Mouse (Mus musculus): Measurements from ENCODE around the gene Tbc1d10b. TPM values are rescaled to one million over a fixed set of nuclear protein-coding genes. Genes with fewer than 3 reads are reported as not detected.
A peak's percentile ranks its signal among the peaks of the same experiment; 100 is the strongest.

The Tbc1d10b gene
- total and polyA plus RNA-seq, 3 experiments = 18.2 to 28.0 (median 25.6) TPM

- no peak overlapping the region for H3K4me3 ChIP-seq (replicated peaks in 1 of 3; ENCODE audit: low read depth in 2 of 3, low read length in 2 of 3, poor library complexity in 1 of 3)
- no peak overlapping the region for H3K9ac ChIP-seq (ENCODE audit: insufficient read depth, low read depth)
- H3K27me3 ChIP-seq (replicated peaks) = no peaks in the 10 kb centered on the region
- peaks cover 18% of the 10 kb centered on the region for H3K79me2 ChIP-seq (replicated peaks; ENCODE audit: control insufficient read depth, extremely low read depth, insufficient read depth, poor library complexity, severe bottlenecking)
- TF ChIP-seq ZC3H11A (IDR thresholded peaks at IDR 0.05; ENCODE audit: low read depth, low read length) (no peak), JUND (conservative IDR thresholded peaks at IDR 0.05; ENCODE audit: low read depth, low read length) (no peak), MAZ (IDR thresholded peaks at IDR 0.05; ENCODE audit: low read depth, low read length) (no peak), IRF4 (IDR thresholded peaks at IDR 0.05; ENCODE audit: low read depth, low read length) (0 out of 2 replicates have a peak, but pooled peaks have one; percentile 12), MEF2A (IDR thresholded peaks at IDR 0.05; ENCODE audit: borderline replicate concordance, low read depth, low read length) (no peak), RAD21 (IDR thresholded peaks at IDR 0.05; ENCODE audit: low read depth, low read length) (peak; percentile 37), POLR2AphosphoS2 (IDR thresholded peaks at IDR 0.05; ENCODE audit: low read depth, low read length) (no peak; the same call in 1 of the 2 replicates), MAFK (IDR thresholded peaks at IDR 0.05; ENCODE audit: insufficient replicate concordance, low read length) (no peak), GABPA (IDR thresholded peaks at IDR 0.05; ENCODE audit: insufficient replicate concordance, low read depth, low read length) (no peak), NRF1 (IDR thresholded peaks at IDR 0.05; ENCODE audit: low read depth, low read length) (no peak), MAX (IDR thresholded peaks at IDR 0.05; ENCODE audit: low read length) (no peak), HCFC1 (IDR thresholded peaks at IDR 0.05; ENCODE audit: low read depth, low read length) (no peak), TBP (conservative IDR thresholded peaks at IDR 0.05; ENCODE audit: low read depth, low read length) (no peak), EP300 (IDR thresholded peaks at IDR 0.05; ENCODE audit: low read length) (no peak), MXI1 (IDR thresholded peaks at IDR 0.05; ENCODE audit: low read depth, low read length) (no peak), RCOR1 (conservative IDR thresholded peaks at IDR 0.05; ENCODE audit: low read depth, low read length) (no peak), ELF1 (IDR thresholded peaks at IDR 0.05; ENCODE audit: low read depth, low read length) (0 out of 2 replicates have a peak, but pooled peaks have one; percentile 24), PAX5 (IDR thresholded peaks at IDR 0.05; ENCODE audit: low read length) (no peak), UBTF (IDR thresholded peaks at IDR 0.05; ENCODE audit: low read depth, low read length) (no peak), BHLHE40 (IDR thresholded peaks at IDR 0.05; ENCODE audit: low read depth, low read length) (no peak), CTCF (conservative IDR thresholded peaks at IDR 0.05 in 1 of 2, IDR thresholded peaks at IDR 0.05 in 1 of 2; ENCODE audit: low read depth in 2 of 2, low read length in 2 of 2) (peak; percentile 64 to 74), SMC3 (IDR thresholded peaks at IDR 0.05; ENCODE audit: low read depth, low read length) (peak; percentile 50), E2F4 (IDR thresholded peaks at IDR 0.05; ENCODE audit: insufficient replicate concordance, low read depth, low read length) (no peak), ZMIZ1 (IDR thresholded peaks at IDR 0.05; ENCODE audit: low read depth, low read length) (no peak), ETS1 (conservative IDR thresholded peaks at IDR 0.05; ENCODE audit: low read depth, low read length) (no peak), POLR2A (IDR thresholded peaks at IDR 0.05; ENCODE audit: low read depth, low read length) (no peak), CHD1 (IDR thresholded peaks at IDR 0.05; ENCODE audit: low read depth, low read length) (no peak), ZKSCAN1 (IDR thresholded peaks at IDR 0.05; ENCODE audit: borderline replicate concordance, low read depth, low read length) (no peak), USF1 (IDR thresholded peaks at IDR 0.05; ENCODE audit: low read depth, low read length) (no peak)
- H3K9me3 ChIP-seq (replicated peaks; ENCODE audit: low read length) = no peaks in the 10 kb centered on the region
- peak; percentile 65 for DNase-seq (ENCODE audit: extremely low read depth)
- dilution Hi-C loops (cut with MboI; ENCODE audit: extremely low pct_ligation_motif_present, extremely low pct_unique_long_range_greater_than_20kb, low sequenced_read_pairs) = no loop called here
- no peak overlapping the region for H3K27ac ChIP-seq (ENCODE audit: insufficient read depth, low read depth)
- H3K4me2 ChIP-seq (ENCODE audit: insufficient read depth, low read depth, poor library complexity, severe bottlenecking) = no peak overlapping the region
- peaks cover 26 to 44% of the 10 kb centered on the region in 2 experiments for H3K36me3 ChIP-seq (replicated peaks in 1 of 2; ENCODE audit: control insufficient read depth in 1 of 2, insufficient read depth in 1 of 2, low read length in 1 of 2)
- peaks cover 10 to 53% of the 10 kb centered on the region in 2 experiments for H3K4me1 ChIP-seq (ENCODE audit: control insufficient read depth in 1 of 2, insufficient read depth in 2 of 2)
- in situ Hi-C loops (cut with MboI; ENCODE audit: low pct_ligation_motif_present, low pct_unique_long_range_greater_than_20kb, low sequenced_read_pairs) = no loop called here
Measured at GRCm38 (mm10) chr7:127213485-127213884, 5.2 kb upstream of the Tbc1d10b start.
